Mouse (Mus musculus): ENCODE data around the gene Gm18596. TPM values are rescaled to one million over a fixed set of nuclear protein-coding genes. Genes with fewer than 3 reads are reported as not detected.
"Not testable (repeated sequence)": the region's sequence is repeated elsewhere in the genome, so short reads cannot be mapped to it uniquely, and the experiment has no call there.

The Gm18596 gene
- not detected in 2 replicates for polyA plus RNA-seq (2014; fragmentation: Nextera tagmentation; extraction: Ambion mirVana)

DNA sequence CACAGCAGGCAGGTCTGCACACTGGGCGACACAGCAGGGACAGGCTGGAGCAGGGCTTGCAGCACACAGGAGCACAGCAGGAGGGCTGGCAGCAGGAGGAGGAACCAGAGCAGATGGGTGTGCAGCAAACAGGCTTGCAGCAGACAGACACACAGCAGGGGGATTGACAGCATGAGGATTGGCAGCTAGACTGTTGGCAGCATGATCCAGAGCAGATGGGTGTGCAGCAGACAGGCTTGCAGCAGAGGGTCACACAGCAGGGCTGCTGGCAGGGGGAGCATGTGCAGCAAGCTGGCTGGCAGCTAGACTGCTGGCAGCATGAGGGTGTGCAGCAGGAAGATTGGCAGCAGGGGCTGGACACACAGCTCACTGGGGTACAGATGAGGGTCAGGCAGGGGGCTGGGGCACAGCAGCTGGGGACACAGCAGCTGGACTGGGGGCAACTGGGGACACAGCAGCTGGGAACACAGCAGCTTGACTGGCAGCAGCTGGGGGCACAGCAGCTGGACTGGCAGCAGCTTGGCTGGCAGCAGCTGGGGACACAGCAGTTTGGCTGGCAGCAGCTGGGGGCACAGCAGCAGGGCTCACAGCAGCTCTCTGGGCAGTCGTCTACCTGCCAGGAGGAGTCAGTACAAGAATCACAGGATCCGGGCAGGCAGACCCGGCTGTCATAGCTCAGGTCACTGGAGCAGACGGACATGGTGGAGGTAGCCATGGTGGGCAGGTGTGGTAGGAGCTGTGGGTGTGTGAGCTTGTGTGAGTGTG lies at the start of gene Gm18596:
Gene Gm18596, minus strand, starts transcription at position 715 of the 765 bp plus-strand sequence.
- not testable (repeated sequence) for H3K4me3 ChIP-seq (ENCODE audit: low read depth, low read length); ATAC-seq; H3K9ac ChIP-seq (ENCODE audit: low read length); H3K27ac ChIP-seq (ENCODE audit: low read depth, low read length); H3K9me3 ChIP-seq (replicated peaks; ENCODE audit: control insufficient read depth, low read length); H3K4me2 ChIP-seq (ENCODE audit: low read length); H3K27me3 ChIP-seq (replicated peaks; ENCODE audit: control insufficient read depth, insufficient read depth, low read length); H3K36me3 ChIP-seq (ENCODE audit: control insufficient read depth, insufficient read depth, low read length); H3K4me1 ChIP-seq (ENCODE audit: control insufficient read depth, insufficient read depth, low read length)
- WGBS = 65% methylated on average over 4 of the region's 5 CpGs
- peak; percentile 17 for DNase-seq (ENCODE audit: low spot score)

DNA sequence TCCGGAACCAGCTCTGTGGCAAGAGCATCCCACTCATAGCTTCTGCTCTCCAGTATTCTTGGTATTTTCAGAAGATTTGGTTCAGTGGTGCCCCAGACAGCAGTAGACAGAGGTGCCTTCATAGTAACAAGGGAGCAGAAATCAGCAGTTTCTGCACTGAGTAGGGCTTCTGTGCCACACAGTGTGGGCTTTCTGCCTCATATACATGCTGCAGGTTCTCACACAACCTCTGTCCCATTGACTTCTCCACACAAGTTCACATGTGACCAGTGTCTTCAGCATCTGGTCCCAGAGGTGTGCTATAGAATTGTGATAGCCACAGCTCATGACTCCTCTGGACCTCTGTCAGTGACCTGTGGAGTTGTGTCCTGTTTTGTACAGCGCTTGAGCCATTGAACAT lies 46.2 kb upstream of the Gm18596 start:
- no peaks in the 10 kb centered on the region for H3K27me3 ChIP-seq (replicated peaks; ENCODE audit: control insufficient read depth, insufficient read depth, low read length)
- H3K9me3 ChIP-seq (replicated peaks; ENCODE audit: control insufficient read depth, low read length) = no peaks in the 10 kb centered on the region
- H3K4me1 ChIP-seq (ENCODE audit: control insufficient read depth, insufficient read depth, low read length) = no peaks in the 10 kb centered on the region
- H3K4me3 ChIP-seq (ENCODE audit: low read depth, low read length) = no peak overlapping the region
- 87% methylated on average over 2 of the region's 2 CpGs for WGBS
- ATAC-seq (no peak), DNase-seq (ENCODE audit: low spot score) (no peak)
- no peak overlapping the region for H3K9ac ChIP-seq (ENCODE audit: low read length)
- H3K4me2 ChIP-seq (ENCODE audit: low read length) = no peak overlapping the region
- H3K27ac ChIP-seq (ENCODE audit: low read depth, low read length) = no peak overlapping the region
- no peaks in the 10 kb centered on the region for H3K36me3 ChIP-seq (ENCODE audit: control insufficient read depth, insufficient read depth, low read length)

DNA sequence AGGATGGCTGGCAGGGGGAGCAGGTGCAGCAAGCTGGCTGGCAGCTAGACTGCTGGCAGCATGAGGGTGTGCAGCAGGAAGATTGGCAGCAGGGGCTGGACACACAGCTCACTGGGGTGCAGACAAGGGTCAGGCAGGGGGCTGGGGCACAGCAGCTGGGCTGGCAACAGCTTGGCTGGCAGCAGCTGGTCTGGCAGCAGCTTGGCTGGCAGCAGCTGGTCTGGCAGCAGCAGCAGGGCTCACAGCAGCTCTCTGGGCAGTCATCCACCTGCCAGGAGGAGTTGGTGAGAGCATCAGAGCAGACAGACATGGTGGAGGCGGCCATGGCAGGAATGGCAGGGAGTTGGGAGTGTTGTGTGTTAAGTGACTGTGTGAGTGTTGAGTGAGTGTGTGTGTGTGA lies 45.4 kb upstream of the Gm18596 start, which contains the start of gene Gm7137:
Gene Gm7137, minus strand, starts transcription at position 325 of the 400 bp plus-strand sequence.
- not testable (repeated sequence) for H3K27me3 ChIP-seq (replicated peaks; ENCODE audit: control insufficient read depth, insufficient read depth, low read length); H3K27ac ChIP-seq (ENCODE audit: low read depth, low read length); H3K4me1 ChIP-seq (ENCODE audit: control insufficient read depth, insufficient read depth, low read length); ATAC-seq; H3K4me2 ChIP-seq (ENCODE audit: low read length); H3K4me3 ChIP-seq (ENCODE audit: low read depth, low read length); DNase-seq (ENCODE audit: low spot score); H3K36me3 ChIP-seq (ENCODE audit: control insufficient read depth, insufficient read depth, low read length); H3K9me3 ChIP-seq (replicated peaks; ENCODE audit: control insufficient read depth, low read length); H3K9ac ChIP-seq (ENCODE audit: low read length)
- no CpG with 5 or more reads among the region's 1 CpGs for WGBS

DNA sequence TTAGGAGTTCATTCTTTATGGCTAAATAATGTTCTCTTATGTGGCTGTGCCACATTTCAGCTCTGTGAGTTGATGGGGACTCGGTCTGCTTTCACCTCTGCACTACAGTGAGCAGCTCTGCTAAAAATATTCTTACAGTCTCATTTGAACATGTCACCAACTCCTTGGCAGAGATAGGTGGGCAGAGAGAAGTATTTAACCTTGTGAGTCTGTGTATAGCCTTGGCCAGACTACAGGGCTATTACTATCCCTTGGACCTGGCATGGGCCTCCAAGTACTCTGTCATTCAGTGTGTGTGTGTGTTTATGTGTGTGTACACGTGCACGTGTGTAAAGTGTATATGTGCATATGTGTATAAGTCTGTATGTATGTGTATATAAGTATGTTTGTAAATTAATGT lies 41.0 kb upstream of the Gm18596 start:
- H3K4me2 ChIP-seq (ENCODE audit: low read length) = not testable (repeated sequence)

DNA sequence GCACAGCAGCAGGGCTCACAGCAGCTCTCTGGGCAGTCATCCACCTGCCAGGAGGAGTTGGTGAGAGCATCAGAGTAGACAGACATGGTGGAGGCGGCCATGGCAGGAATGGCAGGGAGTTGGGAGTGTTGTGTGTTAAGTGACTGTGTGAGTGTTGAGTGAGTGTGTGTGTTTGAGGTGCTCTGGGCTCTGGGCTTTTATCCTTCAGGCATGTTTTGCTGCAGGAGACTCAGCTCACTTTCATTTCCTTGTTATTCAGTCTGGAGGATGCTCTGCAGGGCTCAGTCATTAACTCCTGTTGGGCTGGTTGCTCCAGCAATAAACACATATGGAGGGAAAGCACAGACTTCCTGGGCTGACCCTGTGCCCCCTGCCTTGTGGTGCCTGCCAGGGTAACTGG lies 40.0 kb upstream of the Gm18596 start, which contains the start of gene Gm3250:
Gene Gm3250, minus strand, starts transcription at position 101 of the 400 bp plus-strand sequence.
- H3K4me3 ChIP-seq (ENCODE audit: low read depth, low read length); H3K4me2 ChIP-seq (ENCODE audit: low read length); DNase-seq (ENCODE audit: low spot score); H3K9me3 ChIP-seq (replicated peaks; ENCODE audit: control insufficient read depth, low read length); ATAC-seq; H3K9ac ChIP-seq (ENCODE audit: low read length); H3K4me1 ChIP-seq (ENCODE audit: control insufficient read depth, insufficient read depth, low read length); H3K27ac ChIP-seq (ENCODE audit: low read depth, low read length); H3K36me3 ChIP-seq (ENCODE audit: control insufficient read depth, insufficient read depth, low read length); H3K27me3 ChIP-seq (replicated peaks; ENCODE audit: control insufficient read depth, insufficient read depth, low read length): not testable (repeated sequence)
- WGBS = no CpG with 5 or more reads among the region's 1 CpGs

More for the DNA sequence above, 41.0 kb upstream of the Gm18596 start:
- not testable (repeated sequence) for H3K9me3 ChIP-seq (replicated peaks; ENCODE audit: control insufficient read depth, low read length); H3K4me3 ChIP-seq (ENCODE audit: low read depth, low read length); ATAC-seq; H3K27me3 ChIP-seq (replicated peaks; ENCODE audit: control insufficient read depth, insufficient read depth, low read length); DNase-seq (ENCODE audit: low spot score); H3K4me1 ChIP-seq (ENCODE audit: control insufficient read depth, insufficient read depth, low read length); H3K36me3 ChIP-seq (ENCODE audit: control insufficient read depth, insufficient read depth, low read length); H3K27ac ChIP-seq (ENCODE audit: low read depth, low read length); H3K9ac ChIP-seq (ENCODE audit: low read length)
- 81% methylated on average over 1 of the region's 3 CpGs for WGBS

DNA sequence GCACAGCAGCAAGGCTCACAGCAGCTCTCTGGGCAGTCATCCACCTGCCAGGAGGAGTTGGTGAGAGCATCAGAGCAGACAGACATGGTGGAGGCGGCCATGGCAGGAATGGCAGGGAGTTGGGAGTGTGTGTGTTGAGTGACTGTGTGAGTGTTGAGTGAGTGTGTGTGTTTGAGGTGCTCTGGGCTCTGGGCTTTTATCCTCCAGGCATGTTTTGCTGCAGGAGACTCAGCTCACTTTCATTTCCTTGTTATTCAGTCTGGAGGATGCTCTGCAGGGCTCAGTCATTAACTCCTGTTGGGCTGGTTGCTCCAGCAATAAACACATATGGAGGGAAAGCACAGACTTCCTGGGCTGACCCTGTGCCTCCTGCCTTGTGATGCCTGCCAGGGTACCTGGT lies 34.4 kb upstream of the Gm18596 start, which contains the start of gene Gm7138:
Gene Gm7138, minus strand, starts transcription at position 101 of the 400 bp plus-strand sequence.
- H3K4me2 ChIP-seq (ENCODE audit: low read length); DNase-seq (ENCODE audit: low spot score); ATAC-seq; H3K27ac ChIP-seq (ENCODE audit: low read depth, low read length); H3K27me3 ChIP-seq (replicated peaks; ENCODE audit: control insufficient read depth, insufficient read depth, low read length); H3K4me1 ChIP-seq (ENCODE audit: control insufficient read depth, insufficient read depth, low read length); H3K9me3 ChIP-seq (replicated peaks; ENCODE audit: control insufficient read depth, low read length); H3K9ac ChIP-seq (ENCODE audit: low read length); H3K4me3 ChIP-seq (ENCODE audit: low read depth, low read length); H3K36me3 ChIP-seq (ENCODE audit: control insufficient read depth, insufficient read depth, low read length): not testable (repeated sequence)
- WGBS = 60% methylated on average over 1 of the region's 1 CpGs

DNA sequence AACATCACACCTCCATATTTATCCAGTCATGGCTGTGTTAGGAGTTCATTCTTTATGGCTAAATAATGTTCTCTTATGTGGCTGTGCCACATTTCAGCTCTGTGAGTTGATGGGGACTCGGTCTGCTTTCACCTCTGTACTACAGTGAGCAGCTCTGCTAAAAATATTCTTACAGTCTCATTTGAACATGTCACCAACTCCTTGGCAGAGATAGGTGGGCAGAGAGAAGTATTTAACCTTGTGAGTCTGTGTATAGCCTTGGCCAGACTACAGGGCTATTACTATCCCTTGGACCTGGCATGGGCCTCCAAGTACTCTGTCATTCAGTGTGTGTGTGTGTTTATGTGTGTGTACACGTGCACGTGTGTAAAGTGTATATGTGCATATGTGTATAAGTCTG lies 29.7 kb upstream of the Gm18596 start:
- not testable (repeated sequence) for DNase-seq (ENCODE audit: low spot score); H3K27ac ChIP-seq (ENCODE audit: low read depth, low read length); H3K4me3 ChIP-seq (ENCODE audit: low read depth, low read length); H3K36me3 ChIP-seq (ENCODE audit: control insufficient read depth, insufficient read depth, low read length); ATAC-seq; H3K9me3 ChIP-seq (replicated peaks; ENCODE audit: control insufficient read depth, low read length); H3K4me2 ChIP-seq (ENCODE audit: low read length); H3K27me3 ChIP-seq (replicated peaks; ENCODE audit: control insufficient read depth, insufficient read depth, low read length); H3K9ac ChIP-seq (ENCODE audit: low read length); H3K4me1 ChIP-seq (ENCODE audit: control insufficient read depth, insufficient read depth, low read length)
- 78% methylated on average over 1 of the region's 3 CpGs for WGBS

DNA sequence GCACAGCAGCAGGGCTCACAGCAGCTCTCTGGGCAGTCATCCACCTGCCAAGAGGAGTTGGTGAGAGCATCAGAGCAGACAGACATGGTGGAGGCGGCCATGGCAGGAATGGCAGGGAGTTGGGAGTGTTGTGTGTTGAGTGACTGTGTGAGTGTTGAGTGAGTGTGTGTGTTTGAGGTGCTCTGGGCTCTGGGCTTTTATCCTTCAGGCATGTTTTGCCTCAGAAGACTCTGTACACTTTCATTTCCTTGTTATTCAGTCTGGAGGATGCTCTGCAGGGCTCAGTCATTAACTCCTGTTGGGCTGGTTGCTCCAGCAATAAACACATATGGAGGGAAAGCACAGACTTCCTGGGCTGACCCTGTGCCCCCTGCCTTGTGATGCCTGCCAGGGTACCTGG lies 28.8 kb upstream of the Gm18596 start, which contains the start of gene Gm3238:
Gene Gm3238, minus strand, starts transcription at position 101 of the 400 bp plus-strand sequence.
- not testable (repeated sequence) for H3K4me1 ChIP-seq (ENCODE audit: control insufficient read depth, insufficient read depth, low read length); H3K27ac ChIP-seq (ENCODE audit: low read depth, low read length); H3K36me3 ChIP-seq (ENCODE audit: control insufficient read depth, insufficient read depth, low read length); H3K4me2 ChIP-seq (ENCODE audit: low read length); H3K4me3 ChIP-seq (ENCODE audit: low read depth, low read length); ATAC-seq; H3K27me3 ChIP-seq (replicated peaks; ENCODE audit: control insufficient read depth, insufficient read depth, low read length); H3K9me3 ChIP-seq (replicated peaks; ENCODE audit: control insufficient read depth, low read length); DNase-seq (ENCODE audit: low spot score); H3K9ac ChIP-seq (ENCODE audit: low read length)
- 71% methylated on average over 1 of the region's 1 CpGs for WGBS

DNA sequence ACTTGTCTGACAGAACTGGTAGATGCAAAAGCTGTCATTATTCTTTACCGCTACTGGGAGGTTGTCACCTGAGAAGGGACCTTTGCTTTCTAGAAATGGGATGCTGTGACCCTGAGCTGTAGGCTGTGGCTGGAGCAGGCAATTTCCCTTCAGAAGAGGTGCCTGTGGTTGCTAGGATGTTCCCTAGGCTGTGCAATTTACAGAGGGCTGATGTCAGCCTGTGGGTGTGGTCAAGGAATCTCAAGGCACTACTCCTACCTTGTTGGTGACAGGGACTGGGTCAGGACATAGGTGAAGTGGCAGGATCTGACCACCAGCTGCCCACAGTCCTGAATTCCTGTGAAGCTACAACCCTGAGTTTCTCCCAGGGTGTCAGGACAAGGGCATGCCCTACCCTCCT lies 27.3 kb upstream of the Gm18596 start:
- DNase-seq (ENCODE audit: low spot score) (no peak), ATAC-seq (no peak)
- no peak overlapping the region for H3K4me2 ChIP-seq (ENCODE audit: low read length)
- H3K4me1 ChIP-seq (ENCODE audit: control insufficient read depth, insufficient read depth, low read length) = no peaks in the 10 kb centered on the region
- no peaks in the 10 kb centered on the region for H3K27me3 ChIP-seq (replicated peaks; ENCODE audit: control insufficient read depth, insufficient read depth, low read length)
- no peak overlapping the region for H3K4me3 ChIP-seq (ENCODE audit: low read depth, low read length)
- H3K9me3 ChIP-seq (replicated peaks; ENCODE audit: control insufficient read depth, low read length) = no peaks in the 10 kb centered on the region
- 74% methylated on average over 1 of the region's 1 CpGs for WGBS
- no peak overlapping the region for H3K27ac ChIP-seq (ENCODE audit: low read depth, low read length)
- no peaks in the 10 kb centered on the region for H3K36me3 ChIP-seq (ENCODE audit: control insufficient read depth, insufficient read depth, low read length)
- H3K9ac ChIP-seq (ENCODE audit: low read length) = no peak overlapping the region

Data from forebrain, embryonic 14.5 days (tissue).